Mouse (Mus musculus): Measurements from ENCODE around the gene Cdca7.

Gene Cdca7

DNA sequence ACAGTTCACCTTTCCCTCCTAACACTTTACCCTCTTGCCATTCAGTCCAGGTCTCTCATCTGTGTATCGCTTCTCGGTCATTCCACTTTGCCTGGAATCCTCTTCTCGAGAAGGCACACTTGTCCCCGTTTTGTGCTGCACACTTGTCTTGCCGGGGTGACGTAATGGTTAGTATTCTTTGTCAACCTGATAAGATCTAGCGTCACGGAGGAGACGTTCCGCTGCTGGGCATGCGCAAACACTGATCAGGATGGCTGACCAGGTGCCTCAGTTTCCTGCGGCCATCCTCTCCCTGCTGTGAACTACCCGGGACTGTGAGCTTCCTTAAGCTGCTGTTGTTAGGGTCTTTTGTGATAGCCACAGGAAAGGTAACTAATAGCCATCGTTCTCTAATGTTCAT lies 17.1 kb downstream of the Cdca7 start:
- no peak for DNase-seq (ENCODE audit: low spot score)

DNA sequence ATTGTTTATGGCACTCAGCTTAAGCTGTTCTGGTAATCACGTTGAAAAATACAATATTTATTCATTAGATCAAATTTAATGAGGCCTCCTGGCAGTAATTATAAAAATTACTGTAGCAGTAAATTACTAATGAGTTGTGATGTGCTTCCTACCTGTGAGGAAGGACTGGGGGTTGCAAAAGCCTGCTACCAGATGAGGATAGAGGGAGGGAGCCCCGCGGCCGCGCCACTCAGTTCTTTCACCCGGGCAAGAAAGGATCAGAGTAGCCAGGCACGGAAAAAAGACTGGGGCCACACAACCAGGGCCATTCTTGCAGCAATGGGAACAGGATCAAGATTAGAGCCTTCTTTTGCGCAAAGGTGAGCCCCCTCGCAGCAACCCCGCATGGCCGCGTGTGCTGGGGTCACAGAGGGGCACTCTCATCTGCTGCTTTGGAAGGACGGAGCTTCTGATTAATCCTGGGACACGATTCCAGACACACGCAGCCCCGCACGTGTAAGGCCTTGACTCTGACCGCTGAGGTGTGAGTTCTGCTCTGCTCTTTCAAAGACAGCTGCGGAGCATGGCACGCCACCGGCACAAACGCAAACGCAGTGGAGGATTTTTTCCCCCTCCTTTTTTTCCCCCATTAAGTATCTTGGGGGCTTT lies 23.2 kb downstream of the Cdca7 start:
- peak; percentile 38 for DNase-seq (ENCODE audit: low spot score)

DNA sequence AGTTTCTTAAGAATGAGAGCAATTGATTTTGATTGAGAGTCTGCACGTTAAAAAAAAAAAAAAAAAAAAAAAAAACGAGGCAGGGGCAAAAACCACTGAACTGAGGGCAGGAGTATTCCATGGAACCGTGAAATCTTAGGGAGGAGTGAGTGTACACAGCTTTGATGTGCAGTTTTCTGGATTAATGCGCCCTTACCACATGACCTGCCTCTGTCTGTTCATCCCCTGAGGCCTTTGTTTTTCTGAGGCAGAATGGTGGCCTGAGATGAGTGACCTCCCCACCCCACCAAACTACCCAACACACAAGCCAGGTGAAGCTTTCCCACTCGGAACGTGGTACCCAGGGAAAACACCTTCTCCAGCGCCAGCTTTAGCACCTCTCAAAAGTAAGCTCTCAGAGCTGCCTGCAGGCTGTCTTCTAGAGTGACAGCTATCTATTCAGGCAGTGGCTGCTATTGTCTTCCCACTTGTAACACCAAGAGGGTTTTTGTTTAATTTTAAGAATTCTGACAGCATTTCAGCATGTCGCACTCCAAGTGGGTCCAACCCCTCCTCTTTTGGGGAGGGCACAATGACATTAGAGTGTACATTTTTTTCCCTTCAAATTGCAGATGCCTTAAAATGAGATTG lies 23.9 kb downstream of the Cdca7 start:
- peak; percentile 35 for DNase-seq (ENCODE audit: low spot score)

DNA sequence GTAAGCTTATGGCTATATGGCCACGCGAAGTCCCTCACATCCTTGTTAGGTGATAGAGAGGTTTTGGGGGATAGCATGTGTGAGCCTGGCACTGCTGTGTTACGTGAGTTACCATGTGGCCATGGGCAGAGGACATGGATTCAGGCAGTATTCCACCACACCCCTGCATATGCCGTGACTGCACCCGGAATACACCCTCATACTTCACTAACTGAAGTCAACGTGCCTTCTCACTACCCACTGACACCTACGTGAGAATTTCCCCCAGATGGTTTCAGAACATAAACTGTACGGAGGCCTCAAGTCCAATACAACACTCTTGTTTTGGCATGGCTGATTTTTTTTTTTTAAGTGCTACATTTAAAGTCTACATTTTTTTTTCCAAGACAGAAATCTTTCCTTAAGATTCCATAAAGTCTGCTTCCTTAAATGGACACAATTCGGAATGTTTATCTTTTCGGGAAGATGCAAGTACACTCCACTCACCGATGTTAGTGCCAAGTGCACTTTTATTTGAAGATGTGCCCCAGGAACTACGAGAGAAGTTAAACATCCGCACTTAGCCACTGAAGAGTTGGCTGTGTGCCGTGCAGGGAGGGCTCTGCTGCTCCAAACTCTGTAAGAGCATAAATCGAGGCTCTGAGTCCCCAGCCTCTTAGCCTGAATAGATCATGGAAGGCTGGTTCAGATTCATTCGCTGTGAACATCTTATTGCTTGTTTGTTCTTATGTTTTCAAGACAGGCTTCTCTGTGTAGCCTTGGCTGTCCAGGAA lies 26.3 kb downstream of the Cdca7 start:
- DNase-seq (ENCODE audit: low spot score): no peak

DNA sequence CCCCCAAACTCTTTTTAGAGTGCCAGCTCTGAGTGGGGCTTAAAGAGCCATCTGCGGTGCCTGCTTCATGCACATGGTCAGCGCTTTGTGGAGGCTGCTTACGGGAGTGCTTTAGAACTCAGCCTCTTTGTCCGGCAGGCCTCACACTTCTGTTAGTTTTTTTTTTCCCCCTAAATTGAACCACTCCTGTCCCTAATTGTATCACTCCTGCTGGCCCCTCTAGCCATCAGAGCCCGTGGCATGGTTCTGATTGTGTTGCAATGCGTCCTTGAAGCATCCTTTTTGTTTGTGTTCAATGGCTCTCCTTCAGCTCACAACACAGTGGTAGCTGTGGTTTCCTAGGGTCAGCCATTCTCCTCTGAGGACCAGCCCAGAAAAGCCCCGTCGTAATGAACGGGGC lies 27.7 kb downstream of the Cdca7 start:
- DNase-seq (ENCODE audit: low spot score): no peak

DNA sequence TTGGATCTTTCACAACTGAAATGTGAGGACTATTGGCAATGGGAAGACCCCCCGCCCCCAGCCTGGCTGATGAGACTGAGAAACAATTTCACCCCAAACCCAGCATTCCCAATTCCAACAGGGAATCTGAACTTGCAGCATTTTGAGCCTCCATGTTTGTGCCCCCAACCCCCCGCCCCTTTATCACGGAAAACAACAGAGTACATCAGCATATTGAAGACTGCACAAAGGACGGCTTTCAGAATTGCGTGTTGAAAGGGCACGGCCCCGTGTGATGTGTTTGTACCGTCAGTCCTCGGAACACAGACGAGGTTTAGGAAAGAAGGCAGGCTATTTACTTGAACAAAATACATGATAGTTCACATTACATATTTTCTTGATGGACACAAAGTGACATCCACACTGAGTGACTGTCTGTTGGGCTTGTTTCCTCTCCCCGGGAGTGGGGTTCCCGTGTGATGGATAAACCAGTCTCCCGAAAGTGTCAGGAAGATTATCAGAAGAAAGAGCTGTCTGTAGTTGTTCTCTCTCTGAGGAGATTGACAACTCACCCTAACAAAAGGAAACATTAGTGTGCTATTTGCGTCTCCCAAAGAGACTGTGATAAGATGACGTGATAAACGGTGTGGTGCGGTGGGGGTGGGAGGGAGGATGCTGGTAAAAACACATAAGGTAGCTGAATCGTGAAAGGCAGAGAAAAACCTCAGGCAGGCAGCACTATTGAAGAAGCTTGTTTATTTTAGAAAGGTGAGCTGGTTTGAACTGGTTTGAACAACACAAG lies 32.1 kb downstream of the Cdca7 start:
- DNase-seq (ENCODE audit: low spot score): no peak

DNA sequence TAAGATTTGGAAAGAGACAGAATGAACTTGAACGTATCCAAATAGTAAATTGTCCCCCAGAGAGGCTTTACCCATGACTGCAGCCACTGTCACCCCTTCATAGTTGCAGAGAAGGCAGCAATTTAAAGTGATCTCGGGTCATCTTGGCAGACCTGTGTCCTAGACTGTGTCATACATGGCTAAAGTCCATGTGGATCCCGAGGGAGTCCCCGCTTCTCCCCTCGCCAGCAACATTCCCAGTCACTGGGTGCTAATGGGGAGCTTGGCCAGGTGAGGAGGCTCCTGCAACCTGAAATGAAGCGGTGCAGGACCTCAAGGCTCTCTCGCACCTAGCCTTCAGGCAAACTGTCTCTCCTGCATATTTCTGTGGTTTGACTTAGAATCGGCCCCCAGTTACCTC lies 32.9 kb downstream of the Cdca7 start:
- no peak for DNase-seq (ENCODE audit: low spot score)

DNA sequence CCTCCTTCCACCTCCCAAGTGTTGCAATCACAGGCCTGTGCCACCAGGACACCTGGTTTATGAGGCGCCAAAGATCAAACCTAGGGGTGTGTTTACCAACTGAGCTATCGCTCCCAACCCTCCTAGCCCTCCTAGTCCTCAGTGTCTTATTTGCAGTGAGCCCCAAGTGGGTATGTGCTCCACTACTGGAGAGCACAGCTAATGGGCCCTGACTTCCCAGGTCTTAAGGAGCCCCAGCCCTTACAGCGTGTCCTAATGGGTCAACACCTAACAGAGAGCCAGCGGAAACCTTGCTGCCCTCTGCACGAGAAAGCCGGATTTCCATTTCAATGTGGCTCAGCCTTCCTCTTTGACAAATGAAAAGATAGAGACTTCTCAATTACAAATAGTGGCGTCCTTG lies 39.6 kb downstream of the Cdca7 start:
- no peak for DNase-seq (ENCODE audit: low spot score)

DNA sequence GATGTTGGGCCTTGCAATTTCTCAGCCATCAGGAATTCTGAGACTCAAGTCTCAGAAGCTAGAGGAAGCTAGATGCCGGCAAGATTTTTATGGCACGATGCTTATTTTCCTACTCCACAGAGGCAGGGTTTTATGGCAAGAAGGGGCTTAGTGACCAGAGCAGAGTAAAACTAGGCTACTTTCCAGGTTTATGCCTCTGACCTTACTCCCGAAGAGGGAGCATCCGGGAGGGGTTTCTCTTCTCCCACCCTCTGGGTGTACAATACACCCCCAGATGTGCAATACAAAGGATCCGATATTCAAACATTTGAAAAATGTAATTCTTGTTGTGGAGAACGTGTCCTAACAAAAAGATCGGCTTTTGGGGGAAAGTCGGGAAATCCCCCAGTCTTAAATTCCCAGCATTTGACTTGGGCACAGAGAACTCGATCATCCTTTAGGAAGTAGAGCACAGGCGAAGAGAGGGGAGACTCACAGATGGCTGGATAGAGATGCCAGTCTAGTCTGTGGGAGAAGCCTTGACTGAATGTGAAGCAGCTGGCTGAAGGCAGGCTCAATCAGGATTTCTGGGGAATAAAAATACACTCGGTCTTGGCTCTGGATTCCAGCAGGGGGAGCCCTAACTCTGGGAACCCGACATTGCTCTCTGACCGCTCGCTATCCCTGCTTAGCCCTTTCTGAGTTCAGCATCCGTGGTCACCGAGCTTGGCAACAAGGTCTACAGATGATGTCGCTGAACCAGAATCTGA lies 40.2 kb downstream of the Cdca7 start:
- DNase-seq (ENCODE audit: low spot score): peak; percentile 96

DNA sequence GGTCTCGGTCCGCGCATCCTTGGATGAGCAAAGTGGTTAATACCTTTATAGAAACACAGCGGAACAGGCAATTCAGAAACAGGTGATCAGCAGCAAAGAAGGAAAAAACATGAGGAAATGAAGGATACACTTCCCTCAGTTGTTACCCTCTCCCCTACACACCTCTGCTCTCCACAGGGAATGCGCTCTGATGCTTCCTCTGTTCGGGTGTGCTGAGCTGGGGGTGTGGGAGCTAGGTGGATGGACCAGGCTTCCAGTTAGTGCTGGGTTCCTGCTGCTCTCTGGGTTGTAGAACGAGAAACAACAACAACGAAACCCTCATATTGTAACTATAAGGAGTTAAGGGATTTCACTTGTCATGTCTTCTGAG lies 40.7 kb downstream of the Cdca7 start:
- DNase-seq (ENCODE audit: low spot score): no peak

DNA sequence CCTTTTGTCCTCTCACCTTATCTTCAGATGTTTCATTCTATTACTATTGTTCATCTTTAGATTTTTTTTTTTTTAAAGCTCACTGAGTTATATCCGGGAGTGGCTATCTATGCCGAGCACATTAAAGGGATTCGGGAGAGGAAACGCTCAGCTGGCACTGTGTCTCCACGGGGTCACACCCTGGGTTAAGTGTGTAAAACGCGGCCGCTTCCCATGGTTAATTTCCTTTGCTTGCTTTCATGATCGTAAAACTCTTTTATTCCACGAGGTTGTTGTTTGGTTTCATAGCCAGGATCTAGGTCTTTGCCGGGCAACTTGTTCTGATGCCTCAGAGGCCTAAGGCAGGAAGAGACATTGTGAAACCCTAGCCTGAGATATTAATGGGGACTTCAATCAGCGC lies 48.1 kb downstream of the Cdca7 start:
- DNase-seq (ENCODE audit: low spot score): no peak

DNA sequence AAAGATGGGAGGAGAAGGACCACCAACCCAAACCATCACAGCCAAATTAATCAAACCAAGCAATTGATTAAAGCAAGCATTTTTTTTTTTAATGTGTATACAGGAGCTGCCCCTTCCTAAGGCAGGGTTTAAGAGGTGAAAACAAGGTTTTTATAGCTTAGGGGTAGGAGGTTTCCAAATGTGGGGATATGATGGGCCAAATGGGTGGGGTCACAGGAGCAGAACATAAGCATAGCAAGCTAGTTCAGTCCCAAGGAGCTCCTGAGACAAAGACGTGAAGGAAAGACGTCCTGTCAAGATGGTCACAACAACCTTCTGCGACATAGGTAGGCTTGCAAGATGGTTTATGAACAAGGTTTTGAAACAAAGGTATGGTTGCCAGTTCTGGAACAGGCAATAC lies 49.6 kb downstream of the Cdca7 start:
- no peak for DNase-seq (ENCODE audit: low spot score)

DNA sequence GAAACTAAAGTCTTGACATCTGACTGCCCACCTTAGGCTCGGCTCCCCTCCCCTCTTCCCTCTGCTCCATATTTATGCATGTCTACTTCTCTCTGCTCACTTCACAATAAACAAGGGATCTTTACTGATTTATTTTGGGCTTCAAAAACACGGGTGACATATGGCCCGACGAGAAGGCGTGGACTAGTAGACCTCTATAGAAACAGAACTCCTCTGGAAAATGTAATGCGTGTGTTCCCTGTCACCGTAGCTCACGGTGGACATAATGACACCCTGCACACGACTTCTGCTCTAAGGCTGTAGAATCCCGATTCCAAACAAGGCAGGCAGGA lies 53.0 kb downstream of the Cdca7 start:
- no peak for DNase-seq (ENCODE audit: low spot score)

DNA sequence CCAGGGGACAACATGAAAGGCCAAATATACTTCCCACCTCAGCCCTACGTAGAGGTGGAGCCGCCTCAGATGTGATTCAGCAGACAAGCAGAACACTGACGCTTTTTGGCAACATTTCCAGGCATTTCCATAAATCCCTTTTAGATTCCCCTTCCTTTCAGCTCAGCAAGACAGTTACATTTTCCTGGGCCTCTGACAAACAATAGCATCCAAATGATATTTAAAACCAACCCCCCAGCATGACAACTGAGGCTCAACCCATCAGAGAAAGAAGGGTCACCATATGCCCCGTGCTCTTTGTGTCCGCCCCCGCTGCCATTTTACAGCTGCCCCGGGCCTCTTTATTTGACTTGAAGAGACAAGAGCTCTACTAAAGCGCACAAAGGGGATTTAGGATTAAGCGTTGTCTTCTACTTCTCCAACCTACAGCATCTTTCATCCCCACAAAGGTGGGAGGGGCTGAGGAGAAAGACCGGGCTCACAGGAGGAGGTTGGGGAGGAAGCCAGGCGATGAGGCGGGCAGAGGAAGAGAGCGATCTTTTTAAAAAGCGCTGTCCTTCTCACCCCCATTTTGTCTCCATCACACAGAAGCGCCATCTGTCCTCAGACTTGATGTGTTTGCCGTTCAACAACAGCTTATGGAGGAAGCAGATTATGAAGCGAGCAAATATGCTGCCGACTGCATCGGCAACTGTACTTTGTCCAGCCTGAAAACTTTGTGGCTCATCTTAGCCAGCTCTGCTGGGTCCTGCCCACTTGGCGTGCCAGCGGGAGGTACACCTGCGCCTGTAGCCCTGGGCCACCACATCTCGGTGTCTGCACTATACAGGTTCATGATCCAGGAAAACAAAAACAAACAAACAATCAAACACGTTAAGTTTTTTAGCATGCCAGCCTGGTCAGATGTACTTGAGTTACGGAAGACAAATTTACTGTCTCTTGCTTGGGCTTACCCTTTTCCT lies 53.7 kb downstream of the Cdca7 start:
- peak; percentile 62 for DNase-seq (ENCODE audit: low spot score)

DNA sequence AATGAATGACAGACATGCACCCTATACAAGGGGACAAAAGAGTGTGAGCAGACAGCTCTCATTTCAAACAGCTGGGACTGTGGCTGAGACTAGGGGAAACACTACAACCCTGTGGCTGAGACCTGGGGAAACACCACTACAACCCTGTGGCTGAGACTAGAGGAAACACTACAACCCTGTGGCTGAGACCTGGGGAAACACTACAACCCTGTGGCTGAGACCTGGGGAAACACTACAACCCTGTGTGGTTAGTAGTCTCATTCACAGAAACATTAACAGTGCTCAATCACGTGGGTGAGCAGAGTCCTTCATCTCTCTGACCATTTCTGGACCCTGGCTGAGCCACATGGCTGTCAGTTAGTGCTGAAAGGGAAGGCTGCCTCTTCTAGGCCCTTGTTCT lies 59.9 kb downstream of the Cdca7 start:
- no peak for DNase-seq (ENCODE audit: low spot score)
